In genomic region chr7:25218705-25219415, GRCm38 (mm10) we compare ENCODE assay signal across 8 mouse cellular contexts. TPM values are rescaled to one million over a fixed set of nuclear protein-coding genes. Genes with fewer than 3 reads are reported as not detected.
DNase-seq lines count a peak whose midpoint lies in the region; ATAC-seq and TF ChIP-seq lines count a peak whose summit lies in the region.

No protein-coding gene starts in this region.

- no peaks in the 10 kb centered on the region for H3K4me1 ChIP-seq in cortical plate, adult 2 months (ENCODE audit: control insufficient read depth, insufficient read depth, low read length)
- H3K4me1 ChIP-seq in heart, embryonic 12.5 days (replicated peaks): peaks cover 30% of the 10 kb centered on the region

- peak; percentile 34 for ATAC-seq in heart, embryonic 12.5 days (ENCODE audit: insufficient number of reproducible peaks, low FRiP score)

- H3K27me3 ChIP-seq in heart, embryonic 12.5 days (replicated peaks): no peaks in the 10 kb centered on the region

- under 1% methylated on average over 53 of the region's 53 CpGs for WGBS in heart, embryonic 12.5 days

- no peak for TF ChIP-seq CTCF in cortical plate, adult 2 months (IDR thresholded peaks at IDR 0.05; ENCODE audit: extremely low read depth, insufficient read depth, low read length)

- peak overlapping the region; percentile 86 for H3K4me3 ChIP-seq in cortical plate, adult 2 months (ENCODE audit: insufficient read depth, low read length)
- H3K4me3 ChIP-seq in heart, embryonic 12.5 days: peak overlapping the region; percentile 69

- peak overlapping the region; percentile 94 for H3K4me2 ChIP-seq in heart, embryonic 12.5 days

- peak overlapping the region; percentile 71 for H3K9ac ChIP-seq in heart, embryonic 12.5 days

- DNase-seq in 416B (ENCODE audit: low read depth) (peak; percentile 68), MN1 (ENCODE audit: low spot score) (peak; percentile 69)
- DNase-seq in kidney, postnatal 14 days: peak; percentile 51
- DNase-seq in lung, postnatal 36 days: peak; percentile 47
- peak; percentile 45 for DNase-seq in right cerebral cortex, adult 18-20 months
- DNase-seq in yolk sac, embryonic 10.5 days (ENCODE audit: low spot score): peak; percentile 85

- H3K9me3 ChIP-seq in heart, embryonic 12.5 days (replicated peaks): no peaks in the 10 kb centered on the region

- H3K36me3 ChIP-seq in heart, embryonic 12.5 days: peaks cover 15% of the 10 kb centered on the region

- H3K27ac ChIP-seq in cortical plate, adult 2 months (ENCODE audit: insufficient read depth, low read length): no peak overlapping the region
- H3K27ac ChIP-seq in heart, embryonic 12.5 days (ENCODE audit: poor library complexity, severe bottlenecking): peak overlapping the region; percentile 74

- TF ChIP-seq POLR2A in cortical plate, adult 2 months (IDR thresholded peaks at IDR 0.05; ENCODE audit: extremely low read depth, insufficient read depth, low read length): no peak

RNA-seq across cellular contexts. Expression of gene Dedd2, which starts 1.6 kb away (rescaled TPM):
- 22.7 and 25.7 TPM in 2 replicates for polyA plus RNA-seq in cortical plate, adult 2 months (2012; rRNA removed)
- 8.2 and 9.5 TPM in 2 replicates for polyA plus RNA-seq in heart, embryonic 12.5 days (2016; fragmentation: Nextera tagmentation; extraction: Ambion mirVana)

RNA-seq across cellular contexts. Expression of gene Zfp526, which starts 2.4 kb away (rescaled TPM):
- 7.4 and 8.0 TPM in 2 replicates for polyA plus RNA-seq in cortical plate, adult 2 months (2012; rRNA removed)
- polyA plus RNA-seq in heart, embryonic 12.5 days (2016; fragmentation: Nextera tagmentation; extraction: Ambion mirVana): 2.3 and 2.5 TPM in 2 replicates

RNA-seq across cellular contexts. Expression of gene Gsk3a, which starts 18.8 kb away (rescaled TPM):
- polyA plus RNA-seq in cortical plate, adult 2 months (2012; rRNA removed): 287 and 292 TPM in 2 replicates
- 12.1 and 12.7 TPM in 2 replicates for polyA plus RNA-seq in heart, embryonic 12.5 days (2016; fragmentation: Nextera tagmentation; extraction: Ambion mirVana)

RNA-seq across cellular contexts. Expression of gene Erf, which starts 31.7 kb away (rescaled TPM):
- 47.2 and 48.6 TPM in 2 replicates for polyA plus RNA-seq in cortical plate, adult 2 months (2012; rRNA removed)
- polyA plus RNA-seq in heart, embryonic 12.5 days (2016; fragmentation: Nextera tagmentation; extraction: Ambion mirVana): 17.6 and 20.4 TPM in 2 replicates

RNA-seq across cellular contexts. Expression of gene Pou2f2, which starts 39.3 kb away (rescaled TPM):
- polyA plus RNA-seq in cortical plate, adult 2 months (2012; rRNA removed): 10.5 and 10.7 TPM in 2 replicates
- 0.54 and 0.81 TPM in 2 replicates for polyA plus RNA-seq in heart, embryonic 12.5 days (2016; fragmentation: Nextera tagmentation; extraction: Ambion mirVana)

Comparison
In these comparisons a context has a peak if more than half of its experiments do, and no peak if none do; other contexts are left out.
1. RNA of gene Gsk3a, which starts 18.8 kb away (polyA plus RNA-seq): 287 to 292 TPM in cortical plate, adult 2 months; 12.1 to 12.7 TPM in heart, embryonic 12.5 days; every median in the first group is over 10 times any median in the second.
2. Peak in every context shown above with its lines, with median percentiles within 50 percentile points of each other: DNase-seq.